Mouse (Mus musculus): ENCODE measurements at regions not wholly inside any gene's neighbourhood (a gene's known extent, or its start where the extent isn't known, plus 50 kb on each side); places are given as distances from the start of the nearest gene placed in this dataset.

DNA sequence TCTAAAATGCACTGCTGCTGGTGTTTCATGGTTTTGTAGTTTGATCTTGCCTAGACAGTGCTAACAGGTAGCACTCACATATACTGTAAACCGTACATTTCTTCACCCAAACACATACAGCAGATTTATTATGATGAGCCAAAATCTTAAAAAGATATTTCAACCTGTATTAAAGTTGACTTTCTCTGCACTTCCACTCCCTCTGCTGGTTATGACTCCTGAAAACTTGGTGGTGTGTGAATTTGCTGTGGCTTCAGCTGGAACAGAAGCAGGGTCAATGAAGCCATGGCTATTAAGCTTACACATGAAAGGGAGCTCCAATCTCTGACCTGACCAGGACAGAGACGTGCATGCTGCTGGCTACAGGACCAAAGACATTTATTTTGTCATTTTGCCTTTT lies 202.2 kb upstream of the Gm49339 start:
- TF ChIP-seq CTCF (IDR thresholded peaks at IDR 0.05; ENCODE audit: low read depth) (no peak), EP300 (IDR thresholded peaks at IDR 0.05; ENCODE audit: low read depth) (no peak)

Measured in liver, postnatal 0 days (tissue).